Mouse (Mus musculus) embryonic fibroblast, embryonic 13.5 days (primary cell): ENCODE results near the gene Zc3h15. TPM values are rescaled to one million over a fixed set of nuclear protein-coding genes. Genes with fewer than 3 reads are reported as not detected.

ENCODE experiments used
- H3K27ac ChIP-seq: 2 replicates; pipeline ENCODE4 v1.5.1; 2012; ENCODE audit warnings: low read length, control low read depth, inconsistent platforms; ENCODE audit not compliant: insufficient read depth
- H3K4me1 ChIP-seq: 2 replicates; pipeline ENCODE4 v1.6.1; 2011; ENCODE audit warnings: low read length; ENCODE audit not compliant: control insufficient read depth, insufficient read depth
- H3K4me3 ChIP-seq: 2 replicates; pipeline ENCODE4 v1.5.1; 2011; ENCODE audit warnings: mild to moderate bottlenecking, control low read depth, low read length; ENCODE audit not compliant: insufficient read depth
- CTCF ChIP-seq: IDR thresholded peaks from 2 replicates; pipeline ENCODE4 v1.5.1; 2011; ENCODE audit warnings: mild to moderate bottlenecking, control low read depth, low read length, moderate library complexity, borderline replicate concordance; ENCODE audit not compliant: insufficient read depth
- POLR2A ChIP-seq: IDR thresholded peaks from 2 replicates; pipeline ENCODE4 v1.6.1; 2011; ENCODE audit warnings: low read depth, mild to moderate bottlenecking, control low read depth, low read length, moderate library complexity
- polyA plus RNA-seq: library from polyadenylated mRNA; stranded (reverse); fragments of >200 nt; gene quantifications from 2 replicates; pipeline ENCODE4 v1.2.4, GENCODE M21; 2011; ENCODE audit warnings: low read depth; ENCODE audit not compliant: missing spikeins, insufficient read length

Zc3h15 gene
- polyA plus RNA-seq, 1 experiment: 138 TPM

DNA sequence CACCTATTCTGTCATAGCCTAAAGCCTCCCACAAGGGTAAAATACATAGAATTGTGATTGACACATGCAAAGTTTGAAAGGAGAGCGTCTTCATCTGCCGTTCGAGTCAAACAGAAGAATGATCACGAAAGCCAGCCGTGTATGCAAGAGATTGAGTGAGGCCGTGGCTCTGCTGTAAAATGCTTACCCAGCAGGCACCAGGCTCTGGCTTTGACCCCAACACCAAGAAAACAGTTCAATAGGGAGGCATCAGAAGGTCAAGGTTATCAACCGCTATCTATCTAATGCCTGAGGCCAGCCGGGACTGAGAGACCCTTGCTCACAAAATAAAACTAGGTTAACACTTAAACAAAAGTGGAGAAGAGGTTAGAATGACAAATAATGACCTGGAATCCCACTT is 40.5 kb downstream of the Zc3h15 start:
- TF ChIP-seq CTCF: no peak
- no peak for TF ChIP-seq POLR2A
- Histone ChIP-seq H3K4me1 (peaks cover 8% of the 10 kb centered on the region), H3K27ac (no peak overlapping the region), H3K4me3 (no peak overlapping the region)

DNA sequence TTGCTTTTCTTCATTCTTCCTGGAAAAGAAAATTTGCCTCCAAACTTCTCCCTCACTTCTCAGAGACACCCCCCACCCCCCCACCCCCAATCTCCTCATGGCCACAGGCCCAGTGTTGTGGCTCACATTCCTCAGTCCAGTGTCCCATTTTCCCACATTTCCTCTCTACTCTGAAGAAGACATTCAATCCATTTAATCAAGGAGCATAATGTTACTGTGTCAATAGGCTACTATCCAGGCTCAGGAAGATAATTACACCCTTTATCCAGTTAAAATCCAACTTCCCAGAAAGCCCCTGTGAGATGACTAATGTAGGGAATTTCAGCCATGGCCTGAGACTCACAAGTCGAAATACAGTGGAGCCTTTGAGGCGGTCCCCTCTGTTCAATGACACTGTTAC is 46.1 kb downstream of the Zc3h15 start:
- no peak for TF ChIP-seq CTCF
- TF ChIP-seq POLR2A: no peak
- no peak overlapping the region for H3K27ac ChIP-seq
- no peak overlapping the region for H3K4me3 ChIP-seq

DNA sequence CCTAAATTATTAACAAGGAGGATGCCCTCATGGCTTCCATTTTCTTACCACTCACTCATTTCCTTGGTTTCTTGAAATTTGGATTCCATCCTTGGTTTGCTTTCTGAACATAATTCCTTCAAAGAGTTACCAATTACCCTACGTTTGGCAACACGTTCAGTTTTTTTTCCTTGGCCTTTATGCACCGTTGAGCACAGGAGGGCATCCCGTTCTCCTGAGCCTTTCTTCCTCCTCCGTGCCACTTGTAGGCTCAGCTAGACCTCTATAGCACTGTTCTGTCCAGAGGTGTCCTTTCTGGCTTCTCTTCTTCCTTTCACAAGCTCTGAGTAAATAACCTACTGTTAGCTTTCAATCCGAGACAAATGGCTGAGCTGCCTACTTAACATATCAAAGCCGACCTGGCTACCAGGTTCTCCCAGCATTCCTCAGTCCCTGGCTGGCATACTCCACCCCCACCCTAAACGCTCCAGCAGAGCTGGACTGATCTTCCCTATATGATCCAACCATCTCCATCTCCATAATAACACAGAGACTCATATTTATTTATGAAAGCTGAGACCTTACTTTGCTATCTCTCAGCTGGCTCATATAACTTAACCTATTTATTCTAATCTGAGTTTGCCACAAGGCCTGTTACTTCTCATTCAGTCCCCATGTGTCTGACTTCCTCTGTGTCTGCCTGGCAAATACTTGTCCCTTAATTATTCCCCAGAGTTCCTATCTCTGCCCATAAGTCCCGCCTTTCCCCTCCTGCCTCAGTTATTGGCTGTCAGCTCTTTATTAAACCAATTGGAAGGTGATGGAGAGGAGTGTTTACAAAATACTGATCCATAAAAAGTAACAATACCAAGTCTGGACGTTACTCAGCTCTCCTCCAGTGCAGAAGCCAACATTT is 48.7 kb downstream of the Zc3h15 start:
- Histone ChIP-seq H3K4me3 (no peak overlapping the region), H3K4me1 (no peaks in the 10 kb centered on the region), H3K27ac (no peak overlapping the region)
- TF ChIP-seq CTCF (no peak), POLR2A (no peak)

More for the DNA sequence above, 46.1 kb downstream of the Zc3h15 start:
- H3K4me1 ChIP-seq: no peaks in the 10 kb centered on the region

DNA sequence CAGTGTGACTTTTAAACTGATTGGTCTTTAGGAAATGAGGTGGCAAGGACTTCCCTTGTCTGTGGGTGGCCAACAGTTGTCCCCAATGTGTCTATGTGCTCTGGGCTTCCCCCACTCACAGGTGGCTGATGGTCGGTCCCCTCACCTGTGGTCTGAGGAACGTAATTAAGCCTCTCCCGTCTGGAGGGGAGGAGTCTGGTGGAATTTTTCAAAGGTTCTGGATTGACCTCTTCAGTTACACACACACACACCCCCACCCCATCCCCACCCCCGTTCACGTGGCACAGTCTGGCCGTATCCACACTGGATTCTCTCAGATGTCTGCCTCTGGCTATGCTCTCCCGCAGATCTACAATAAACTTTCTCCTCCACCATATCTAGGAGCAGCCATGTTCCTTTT is 49.8 kb downstream of the Zc3h15 start:
- no peak overlapping the region for H3K4me3 ChIP-seq
- H3K27ac ChIP-seq: no peak overlapping the region
- no peaks in the 10 kb centered on the region for H3K4me1 ChIP-seq
- TF ChIP-seq POLR2A: no peak
- TF ChIP-seq CTCF: no peak

DNA sequence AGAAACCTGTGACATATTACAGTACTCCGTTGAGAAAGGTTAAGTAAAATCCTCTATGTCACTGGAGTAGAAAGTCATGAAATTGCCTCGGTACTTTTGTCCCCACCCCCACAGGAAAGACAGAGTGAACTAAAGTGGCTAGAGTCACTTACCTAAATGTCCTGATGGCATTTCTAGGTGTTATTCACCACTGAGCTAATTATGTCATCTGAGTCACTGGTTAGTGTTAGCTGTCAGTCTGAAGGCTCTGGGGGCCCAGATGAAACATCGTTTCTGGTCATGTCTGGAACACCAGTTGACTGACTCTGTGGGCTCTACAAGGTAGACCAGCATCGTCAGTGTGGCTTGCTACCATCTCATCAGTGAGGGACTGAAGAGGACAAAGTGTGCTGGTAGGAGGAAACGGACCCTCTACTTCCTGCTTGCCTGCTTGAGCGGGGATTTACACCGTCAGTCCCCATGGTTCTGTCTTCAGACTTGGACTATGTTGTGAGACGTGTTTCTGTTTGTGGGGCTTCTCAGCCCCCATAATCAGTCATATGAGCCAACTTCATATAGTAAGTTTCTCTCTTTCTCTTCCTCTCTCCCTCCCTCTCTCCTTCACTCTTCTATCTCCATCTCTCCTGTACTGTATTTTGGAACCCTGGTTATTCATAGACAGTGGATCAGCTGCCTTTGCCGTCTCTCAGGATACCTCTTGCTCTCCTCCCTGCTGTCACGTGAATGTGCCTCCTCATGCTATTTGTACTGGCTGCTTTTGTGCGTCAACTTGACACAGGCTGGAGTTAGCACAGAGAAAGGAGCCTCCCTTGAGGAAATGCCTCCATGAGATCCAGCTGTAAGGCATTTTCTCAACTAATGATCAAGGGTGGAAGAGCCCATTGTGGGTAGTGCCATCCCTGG is 51.4 kb downstream of the Zc3h15 start:
- no peak for TF ChIP-seq CTCF
- no peak for TF ChIP-seq POLR2A
- no peak overlapping the region for H3K4me3 ChIP-seq

DNA sequence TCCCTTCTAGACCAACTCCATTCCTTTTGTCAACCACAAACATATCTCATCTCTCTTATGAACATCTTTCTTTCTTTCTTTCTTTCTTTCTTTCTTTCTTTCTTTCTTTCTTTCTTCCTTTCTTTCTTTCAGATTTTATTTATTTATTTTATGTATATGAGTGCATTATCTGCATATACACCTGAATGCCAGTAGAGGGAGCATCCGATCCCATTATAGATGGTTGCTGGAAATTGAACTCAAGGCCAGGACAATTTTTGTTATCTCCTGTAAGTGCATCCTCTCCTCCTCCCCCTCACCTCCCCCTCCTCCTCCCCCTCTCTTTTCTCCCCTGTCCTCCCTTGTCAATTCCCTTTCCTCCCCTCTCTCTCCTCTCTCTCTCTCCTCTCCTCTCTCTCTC is 54.2 kb downstream of the Zc3h15 start:
- Histone ChIP-seq H3K27ac (no peak overlapping the region), H3K4me3 (no peak overlapping the region), H3K4me1 (peaks cover 8% of the 10 kb centered on the region)
- TF ChIP-seq CTCF (no peak), POLR2A (no peak)

More for the DNA sequence above, 51.4 kb downstream of the Zc3h15 start:
- Histone ChIP-seq H3K4me1 (peaks cover 4% of the 10 kb centered on the region), H3K27ac (no peak overlapping the region)

DNA sequence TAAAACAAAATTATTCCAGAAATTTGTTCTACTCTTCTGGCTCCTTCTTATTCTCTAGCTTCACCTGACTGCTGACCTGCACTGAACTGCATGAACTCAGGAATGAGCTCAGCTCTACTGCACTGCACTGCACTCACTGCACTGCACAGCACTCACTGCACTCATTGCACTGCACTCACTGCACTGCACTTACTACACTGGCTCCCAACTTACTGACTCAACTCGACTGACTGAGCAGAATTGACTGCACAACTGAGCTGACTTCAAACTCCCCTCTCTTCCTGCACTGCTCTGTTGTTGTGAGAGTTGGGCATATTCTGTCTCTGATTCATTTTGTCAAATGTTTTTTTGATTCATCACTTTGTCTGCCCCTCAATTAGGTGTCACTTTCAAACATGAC is 55.1 kb downstream of the Zc3h15 start:
- H3K27ac ChIP-seq: no peak overlapping the region
- no peak overlapping the region for H3K4me3 ChIP-seq
- H3K4me1 ChIP-seq: peaks cover 8% of the 10 kb centered on the region
- TF ChIP-seq CTCF (no peak), POLR2A (no peak)

DNA sequence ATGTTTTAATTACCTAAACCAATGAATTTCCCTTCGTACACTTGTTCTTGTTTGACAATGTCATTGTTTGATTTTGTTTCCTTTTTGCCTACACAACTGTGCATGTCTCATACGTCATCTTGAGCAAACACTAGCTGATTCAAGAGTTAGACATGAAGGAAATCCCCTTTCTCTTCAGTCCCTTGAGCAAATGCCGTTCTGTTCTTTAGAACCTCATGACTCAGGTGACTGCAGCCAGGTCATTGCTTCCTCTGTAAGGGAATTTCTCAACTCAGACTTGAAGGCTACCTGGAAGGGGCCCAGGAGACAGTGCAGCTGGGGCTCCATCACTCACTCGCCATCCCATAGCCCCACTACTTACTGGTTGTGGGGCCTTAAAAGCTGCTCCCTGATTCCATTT is 56.4 kb downstream of the Zc3h15 start:
- Histone ChIP-seq H3K4me1 (peaks cover 8% of the 10 kb centered on the region), H3K4me3 (no peak overlapping the region), H3K27ac (no peak overlapping the region)
- TF ChIP-seq CTCF (no peak), POLR2A (no peak)

DNA sequence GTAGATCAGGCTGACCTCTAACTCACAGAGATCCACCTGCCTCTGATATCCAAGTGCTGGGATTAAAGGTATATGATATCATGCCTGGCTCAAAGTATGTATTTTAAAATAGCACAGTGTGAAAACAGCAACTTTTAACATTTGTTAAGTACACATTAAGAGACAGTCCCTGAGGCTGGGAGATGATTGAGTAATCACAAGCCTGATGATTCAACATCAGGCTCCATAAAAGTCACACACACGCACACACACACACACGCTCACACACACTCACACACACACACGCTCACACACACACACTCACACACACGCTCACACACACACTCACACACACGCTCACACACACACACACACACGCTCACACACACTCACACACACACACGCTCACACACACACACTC is 58.2 kb downstream of the Zc3h15 start:
- Histone ChIP-seq H3K4me1 (peaks cover 8% of the 10 kb centered on the region), H3K27ac (no peak overlapping the region)
- TF ChIP-seq CTCF: no peak
- no peak for TF ChIP-seq POLR2A

DNA sequence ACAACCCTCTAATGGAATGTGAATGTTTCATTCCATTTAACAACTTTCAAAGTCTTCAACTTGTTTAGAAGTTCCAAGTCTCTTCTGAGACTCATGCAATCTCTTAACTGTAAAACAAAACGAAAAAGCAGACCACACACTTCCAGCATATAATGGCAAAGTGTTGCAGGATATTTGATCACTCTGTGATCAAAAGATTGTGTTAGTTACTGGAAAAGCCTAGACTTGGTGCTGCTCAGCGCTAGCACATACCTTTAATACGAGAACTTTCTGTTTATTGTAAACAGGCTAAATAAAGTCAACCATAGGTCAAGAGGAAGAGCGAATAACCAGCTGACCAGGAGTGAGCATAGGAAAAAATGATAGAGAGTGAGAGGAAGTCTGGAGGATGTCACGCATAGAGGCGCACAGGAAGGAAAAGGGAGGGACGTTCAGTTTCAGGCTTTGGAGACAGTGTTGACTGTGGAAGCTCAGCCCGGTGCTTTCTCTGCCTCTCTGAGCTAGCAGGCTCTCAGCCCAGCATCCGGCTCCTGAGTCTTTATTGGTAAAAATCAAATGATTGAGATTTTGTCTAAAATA is 61.4 kb downstream of the Zc3h15 start:
- no peak overlapping the region for H3K4me3 ChIP-seq
- H3K4me1 ChIP-seq: peaks cover 8% of the 10 kb centered on the region
- no peak overlapping the region for H3K27ac ChIP-seq
- no peak for TF ChIP-seq CTCF
- TF ChIP-seq POLR2A: no peak

More for the DNA sequence above, 58.2 kb downstream of the Zc3h15 start:
- H3K4me3 ChIP-seq: no peak overlapping the region
